Mouse (Mus musculus): ENCODE measurements at regions not wholly inside any gene's neighbourhood (a gene's known extent, or its start where the extent isn't known, plus 50 kb on each side); places are given as distances from the start of the nearest gene placed in this dataset.

DNA sequence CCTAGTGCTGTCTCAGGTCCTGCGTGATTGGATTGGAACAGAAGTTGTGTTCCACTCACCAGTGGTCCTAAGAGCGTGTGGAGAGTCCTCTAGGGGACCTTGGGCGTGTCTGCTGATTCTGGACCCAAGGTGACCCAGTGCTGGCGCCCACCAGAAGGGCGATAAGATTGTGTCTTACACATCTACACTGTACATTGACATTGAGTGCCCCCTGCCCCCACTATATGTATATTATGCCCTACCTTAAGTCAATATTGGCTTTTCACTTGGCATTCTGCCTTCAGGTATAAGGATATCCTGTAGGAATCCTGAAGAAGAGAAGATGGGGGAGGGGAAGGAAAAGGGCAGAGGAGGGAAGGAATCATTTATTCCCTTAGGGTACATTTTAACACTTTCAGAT, 260.2 kb upstream of the Rgs17 start:
- TF ChIP-seq CTCF (IDR thresholded peaks at IDR 0.05; ENCODE audit: low read depth) (no peak), EP300 (optimal IDR thresholded peaks at IDR 0.05) (no peak)

All from stomach, postnatal 0 days (tissue).